26 mouse cellular contexts compared by ENCODE assay signal in genomic region chr9:32489794-32490358, GRCm38 (mm10). TPM values are rescaled to one million over a fixed set of nuclear protein-coding genes. Genes with fewer than 3 reads are reported as not detected.
DNase-seq lines count a peak whose midpoint lies in the region; ATAC-seq lines count a peak whose summit lies in the region.
"Had no signal": no experiment of that assay in that cellular context is flagged by ENCODE, and none has a peak within 500 bp of the region (broad histone marks: within the 10 kb centered on the region; RNA-seq: fewer than 3 reads in every experiment).

No protein-coding gene starts in this region.

- WGBS in embryonic facial prominence, embryonic 10.5 days, result 65% methylated on average over 4 of the region's 4 CpGs
- 42% methylated on average over 4 of the region's 4 CpGs for WGBS in limb, embryonic 13.5 days

- peaks cover 31% of the 10 kb centered on the region for H3K4me1 ChIP-seq in embryonic facial prominence, embryonic 10.5 days
- peaks cover 53% of the 10 kb centered on the region for H3K4me1 ChIP-seq in limb, embryonic 13.5 days

- H3K36me3 ChIP-seq in embryonic facial prominence, embryonic 10.5 days (replicated peaks), result peaks cover 57% of the 10 kb centered on the region
- H3K36me3 ChIP-seq in limb, embryonic 13.5 days, result no peaks in the 10 kb centered on the region
- H3K36me3 ChIP-seq: hindbrain, embryonic 12.5 days; midbrain, embryonic 12.5 days had no signal

- ATAC-seq in limb, embryonic 13.5 days (ENCODE audit: low FRiP score, low read depth), result peak; percentile 59
- ATAC-seq: forebrain, embryonic 13.5 days; intestine, embryonic 16.5 days had no signal

- H3K9me3 ChIP-seq in embryonic facial prominence, embryonic 10.5 days, result no peaks in the 10 kb centered on the region
- H3K9me3 ChIP-seq in limb, embryonic 13.5 days, result no peaks in the 10 kb centered on the region
- H3K9me3 ChIP-seq: forebrain, embryonic 13.5 days; hindbrain, embryonic 12.5 days; midbrain, embryonic 12.5 days had no signal

- DNase-seq in embryo, embryonic 11 days, result peak; percentile 45
- DNase-seq in embryo, embryonic 10.5 days (ENCODE audit: low spot score), result no peak
- no peak for DNase-seq in embryonic facial prominence, embryonic 10.5 days (ENCODE audit: low spot score)
- DNase-seq in adrenal gland, postnatal 10 days, result no peak
- no peak for DNase-seq in gastrocnemius, adult 18-20 months (ENCODE audit: low spot score)
- no peak for DNase-seq in urinary bladder, adult 18-20 months (ENCODE audit: low spot score in 2 of 2)
- DNase-seq: adrenal gland, adult 2 months; cerebellum, adult 8-10 months; cerebellum, postnatal 25 days; gastrocnemius, postnatal 36 days; heart, adult 18-20 months; heart, postnatal 36 days; kidney, adult 9 months; kidney, postnatal 10 days; liver; lung, adult 2 months; lung, postnatal 10 days; right cerebral cortex, postnatal 25 days had no signal

- no peak overlapping the region for H3K4me3 ChIP-seq in embryonic facial prominence, embryonic 10.5 days
- no peak overlapping the region for H3K4me3 ChIP-seq in limb, embryonic 13.5 days
- H3K4me3 ChIP-seq: forebrain, embryonic 13.5 days; hindbrain, embryonic 12.5 days; midbrain, embryonic 12.5 days; myocyte had no signal

- no peak overlapping the region for H3K4me2 ChIP-seq in limb, embryonic 13.5 days (replicated peaks)
- H3K4me2 ChIP-seq: forebrain, embryonic 13.5 days; heart, embryonic 11.5 days; hindbrain, embryonic 12.5 days; midbrain, embryonic 12.5 days had no signal

- no peak overlapping the region for H3K9ac ChIP-seq in limb, embryonic 13.5 days
- H3K9ac ChIP-seq: forebrain, embryonic 13.5 days; hindbrain, embryonic 12.5 days; liver, embryonic 14.5 days; midbrain, embryonic 12.5 days had no signal

- no peaks in the 10 kb centered on the region for H3K27me3 ChIP-seq in embryonic facial prominence, embryonic 10.5 days (replicated peaks; ENCODE audit: low read depth, poor library complexity, severe bottlenecking)
- H3K27me3 ChIP-seq in limb, embryonic 13.5 days, result no peaks in the 10 kb centered on the region
- H3K27me3 ChIP-seq: forebrain, embryonic 13.5 days; hindbrain, embryonic 12.5 days; midbrain, embryonic 12.5 days had no signal

- 0 out of 2 replicates have a peak overlapping the region, but pooled peaks have one; percentile 35 for H3K27ac ChIP-seq in embryonic facial prominence, embryonic 10.5 days (replicated peaks)
- H3K27ac ChIP-seq in limb, embryonic 13.5 days, result 0 out of 2 replicates have a peak overlapping the region, but pooled peaks have one; percentile 7
- H3K27ac ChIP-seq: forebrain, embryonic 13.5 days; hindbrain, embryonic 12.5 days; liver, embryonic 14.5 days; midbrain, embryonic 12.5 days had no signal

RNA-seq across cellular contexts. Expression of gene Fli1, which starts 52.8 kb away (rescaled TPM):
- 54.8 and 56.7 TPM in 2 replicates for polyA plus RNA-seq in embryonic facial prominence, embryonic 10.5 days (2016; fragmentation: Nextera tagmentation; extraction: Ambion mirVana)
- polyA plus RNA-seq in limb, embryonic 13.5 days (2015; fragmentation: Nextera tagmentation; extraction: Ambion mirVana), result 34.3 and 37.9 TPM in 2 replicates
- total RNA-seq in adrenal gland, postnatal 10 days (2021), result 10 to 100 TPM; 37.9 to 41.2 TPM
- total RNA-seq in gastrocnemius, adult 18-20 months (2021), result 1 to 10 TPM; 5.3 to 7.2 TPM
- polyA plus RNA-seq: myocyte had no signal

Comparison
In these comparisons a context has a peak if more than half of its experiments do, and no peak if none do; other contexts are left out.
1. RNA of gene Fli1, which starts 52.8 kb away (total RNA-seq): 37.9 to 41.2 TPM in adrenal gland, postnatal 10 days; 5.3 to 7.2 TPM in gastrocnemius, adult 18-20 months; every median in the first group is over 4 times any median in the second.